Mouse (Mus musculus) lung, adult 2 months (tissue): ENCODE data around the gene Apom.

ENCODE experiments used
- CTCF ChIP-seq: fragments of 200-500 bp; IDR thresholded peaks from 2 replicates; pipeline ENCODE4 v1.5.1; 2011; ENCODE audit warnings: mild to moderate bottlenecking, low read length, control low read depth; ENCODE audit not compliant: insufficient read depth
- POLR2A ChIP-seq: fragments of 200-500 bp; IDR thresholded peaks from 2 replicates; pipeline ENCODE4 v1.6.1; 2011; ENCODE audit warnings: low read depth, mild to moderate bottlenecking, control low read depth, low read length, borderline replicate concordance; ENCODE audit errors: extremely low read depth

DNA sequence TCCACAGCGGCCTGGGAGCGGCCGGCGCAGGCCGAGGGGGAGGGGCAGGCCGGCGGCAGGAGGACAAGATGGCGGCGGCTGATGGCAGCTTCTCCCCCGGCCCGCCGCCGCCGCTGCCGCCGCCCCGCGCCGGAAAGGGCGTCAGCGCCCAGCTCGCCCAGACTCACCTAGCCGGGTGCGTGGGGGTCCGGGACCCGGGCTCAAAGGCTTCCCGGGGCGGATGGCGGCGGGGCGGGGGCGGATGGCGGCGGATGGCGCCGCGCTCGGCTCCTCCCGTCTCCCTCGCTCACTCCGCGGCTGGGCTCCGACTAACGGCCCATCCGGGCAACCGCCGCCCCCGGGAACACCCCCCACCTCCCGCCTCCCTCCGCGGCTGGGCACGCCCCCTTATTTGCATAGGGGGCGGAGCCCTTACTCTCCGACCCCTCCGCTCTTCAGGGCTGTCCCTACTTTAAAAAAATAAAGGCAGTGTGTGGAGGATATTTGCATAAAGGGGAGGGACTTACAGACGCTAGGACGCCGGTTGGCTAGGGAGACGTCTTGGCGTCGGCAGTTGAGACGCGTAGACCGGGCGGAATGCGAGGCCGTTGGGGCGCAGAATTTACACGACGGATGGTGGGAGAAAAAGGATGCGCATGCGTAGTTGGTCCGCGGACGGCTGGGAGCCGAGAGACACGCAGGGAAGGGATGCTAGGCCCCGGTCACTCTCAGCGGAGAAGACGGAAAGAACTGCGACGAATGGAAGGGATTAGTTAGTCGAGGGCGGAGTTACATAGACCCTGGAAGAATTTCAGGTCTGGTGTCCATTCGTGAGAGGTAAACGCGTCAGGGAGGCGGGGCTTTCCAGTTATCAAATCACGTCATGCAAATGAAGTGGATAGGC, 33.0 kb upstream of the Apom start, which contains the start of gene Prrc2a:
- peak; percentile 96; the same call in 1 of the 2 replicates for TF ChIP-seq POLR2A
- TF ChIP-seq CTCF, result no peak
